Mouse (Mus musculus) cortical plate, adult 2 months (tissue): ENCODE measurements around the gene Cpne5.

ENCODE experiments used
- CTCF ChIP-seq: fragments of 200-500 bp; IDR thresholded peaks from 2 replicates; pipeline ENCODE4 v1.5.1; 2011; ENCODE audit warnings: mild to moderate bottlenecking, control low read depth, low read length; ENCODE audit not compliant: insufficient read depth; ENCODE audit errors: extremely low read depth
- POLR2A ChIP-seq: fragments of 200-500 bp; IDR thresholded peaks from 2 replicates; pipeline ENCODE4 v1.6.1; 2011; ENCODE audit warnings: mild to moderate bottlenecking, low read length, control low read depth; ENCODE audit not compliant: insufficient read depth; ENCODE audit errors: extremely low read depth

DNA sequence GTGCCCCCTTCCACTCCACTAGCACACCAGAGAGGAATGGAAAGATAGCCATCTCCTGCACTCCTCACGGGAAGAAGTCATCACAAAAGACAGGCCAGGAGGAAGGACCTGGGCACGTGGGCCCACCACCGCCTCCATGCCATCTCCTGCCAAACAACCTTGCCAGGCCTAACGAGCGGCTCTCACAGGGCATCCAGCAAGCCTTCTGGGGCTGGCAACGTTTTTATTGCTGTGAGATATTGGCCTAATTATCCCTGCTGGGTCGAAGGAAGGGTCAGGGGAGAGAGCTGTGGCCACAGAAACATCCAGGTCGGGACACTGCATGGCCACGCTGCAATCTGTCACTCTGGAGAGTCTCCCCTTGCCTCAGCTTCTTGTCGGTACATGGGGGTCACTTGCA, 6.9 kb downstream of the Cpne5 start:
- TF ChIP-seq POLR2A (no peak), CTCF (no peak)
